Mouse (Mus musculus) heart, embryonic 15.5 days (tissue): ENCODE measurements around the gene Zfp513. TPM values are rescaled to one million over a fixed set of nuclear protein-coding genes. Genes with fewer than 3 reads are reported as not detected.

Experiments used
- ATAC-seq: fragments of 200-750 bp; cut with Nextera tagmentation; replicated peaks from 2 replicates; pipeline ENCODE4 v1.8.0; 2017; ENCODE audit warnings: low read depth, moderate TSS enrichment; ENCODE audit not compliant: insufficient number of reproducible peaks, insufficient read depth, low FRiP score
- H3K27ac ChIP-seq: fragments of 300-500 bp; sonication (generic); 2 replicates; pipeline ENCODE4 v1.5.1; 2015; ENCODE audit warnings: mild to moderate bottlenecking, inconsistent platforms
- H3K27me3 ChIP-seq: fragments of 300-500 bp; sonication (generic); 2 replicates; pipeline ENCODE4 v1.6.1; 2015; ENCODE audit warnings: inconsistent platforms
- H3K36me3 ChIP-seq: fragments of 300-500 bp; sonication (generic); 2 replicates; pipeline ENCODE4 v1.6.1; 2015; ENCODE audit warnings: mild to moderate bottlenecking, inconsistent platforms
- H3K4me1 ChIP-seq: fragments of 300-500 bp; sonication (generic); replicated peaks from 2 replicates; pipeline ENCODE4 v1.6.1; 2015; ENCODE audit warnings: inconsistent platforms
- H3K4me2 ChIP-seq: fragments of 300-500 bp; sonication (generic); 2 replicates; pipeline ENCODE4 v1.6.1; 2015; ENCODE audit warnings: inconsistent platforms, mild to moderate bottlenecking, moderate library complexity
- H3K4me3 ChIP-seq: fragments of 300-500 bp; sonication (generic); 2 replicates; pipeline ENCODE4 v1.5.1; 2015; ENCODE audit warnings: mild to moderate bottlenecking, inconsistent platforms
- H3K9ac ChIP-seq: fragments of 300-500 bp; sonication (generic); 2 replicates; pipeline ENCODE4 v1.6.1; 2015; ENCODE audit warnings: mild to moderate bottlenecking, inconsistent platforms
- H3K9me3 ChIP-seq: fragments of 300-500 bp; sonication (generic); replicated peaks from 2 replicates; pipeline ENCODE4 v1.6.1; 2016; ENCODE audit warnings: inconsistent platforms
- WGBS: fragments of 180-500 bp; shearing (Covaris S2); methylation state at CpG from one replicate; pipeline ENCODE4 v1.1.7; 2015; ENCODE audit warnings: mixed read lengths; 5-methylcytosine and 5-hydroxymethylcytosine counted together
- polyA plus RNA-seq: library from polyadenylated mRNA; unstranded; fragments of >200 nt; fragmentation: Nextera tagmentation; extraction: Ambion mirVana; gene quantifications from 2 replicates; pipeline ENCODE4 v1.2.1, GENCODE M21; 2015

Zfp513 gene
- polyA plus RNA-seq: 5.4 and 8.0 TPM in 2 replicates

GRCm38 (mm10) chr5:31201742-31202590 is at the start of gene Zfp513:
Gene Zfp513 (minus strand): TSS chr5:31202303.
- peak within 1 kb of the TSS; percentile 74 for H3K4me3 ChIP-seq
- H3K4me2 ChIP-seq: peak within 1 kb of the TSS; percentile 77
- no peaks in the 10 kb centered on the region; the same call in 1 of the 2 replicates for H3K9me3 ChIP-seq
- H3K36me3 ChIP-seq: peaks cover 74% of the 10 kb centered on the region
- no peaks in the 10 kb centered on the region for H3K27me3 ChIP-seq
- peak; percentile 97 for ATAC-seq
- peak within 1 kb of the TSS; percentile 82 for H3K9ac ChIP-seq
- under 1% methylated on average over 53 of the region's 53 CpGs for WGBS
- H3K27ac ChIP-seq: peak within 1 kb of the TSS; percentile 78
- peaks cover 25% of the 10 kb centered on the region for H3K4me1 ChIP-seq

DNA sequence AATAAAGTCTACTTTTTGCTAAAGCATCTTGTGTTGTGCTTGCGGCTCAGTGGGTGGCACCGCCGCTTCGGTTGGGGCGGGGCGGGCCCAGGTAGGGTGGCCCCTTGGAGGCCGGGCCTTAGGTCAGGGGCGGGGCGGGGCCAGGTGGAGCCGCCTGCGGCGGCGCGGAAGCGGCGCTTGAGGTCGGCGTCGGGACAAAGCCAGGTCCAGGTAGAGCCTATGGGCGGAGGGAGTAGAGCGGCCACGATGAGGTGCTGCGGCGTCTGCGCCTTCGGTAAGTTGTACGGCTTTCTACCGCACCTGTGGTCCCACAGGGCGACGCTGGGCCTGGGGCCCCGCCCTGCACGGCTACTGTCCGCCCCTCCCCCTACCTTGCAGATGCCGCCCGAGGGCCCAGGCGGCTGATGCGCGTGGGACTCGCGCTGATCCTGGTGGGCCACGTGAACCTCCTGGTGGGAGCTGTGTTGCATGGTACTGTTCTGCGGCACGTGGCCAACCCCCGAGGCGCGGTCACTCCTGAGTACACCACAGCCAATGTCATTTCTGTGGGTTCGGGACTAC is 49.5 kb upstream of the Zfp513 start, which contains the start of gene Krtcap3:
TSS of gene Krtcap3 (plus strand) at position 151 of the 561 bp plus-strand sequence.
- Histone ChIP-seq H3K9me3 (no peaks in the 10 kb centered on the region), H3K9ac (peak within 1 kb of the TSS; percentile 42; the same call in 1 of the 2 replicates), H3K27me3 (no peaks in the 10 kb centered on the region), H3K4me2 (peak within 1 kb of the TSS; percentile 65), H3K36me3 (peaks cover 43% of the 10 kb centered on the region), H3K4me1 (peaks cover 31% of the 10 kb centered on the region), H3K4me3 (peak within 1 kb of the TSS; percentile 38), H3K27ac (no peak within 1 kb of the TSS)
- 20% methylated on average over 47 of the region's 47 CpGs for WGBS
- peak; percentile 73 for ATAC-seq

DNA sequence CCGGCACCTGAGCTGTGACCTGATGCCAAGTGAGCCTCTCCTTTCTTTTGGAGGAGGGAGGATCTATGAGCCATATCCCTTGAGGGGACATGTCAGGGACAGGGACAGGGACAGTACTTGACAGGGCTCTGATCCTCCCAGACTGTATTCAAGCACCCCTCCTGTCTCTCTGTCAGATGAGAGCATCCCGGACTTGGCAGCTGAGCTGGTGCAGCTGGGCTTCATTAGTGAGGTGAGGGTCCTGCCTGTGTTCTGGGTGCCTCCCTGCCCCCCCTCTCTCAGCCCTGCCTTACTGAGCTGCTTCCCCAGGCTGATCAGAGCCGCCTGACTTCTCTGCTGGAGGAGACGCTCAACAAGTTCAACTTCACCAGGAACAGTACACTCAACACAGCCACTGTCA is 48.6 kb upstream of the Zfp513 start:
- H3K9me3 ChIP-seq: no peaks in the 10 kb centered on the region
- H3K4me2 ChIP-seq: no peak overlapping the region
- ATAC-seq: no peak
- no peaks in the 10 kb centered on the region for H3K27me3 ChIP-seq
- H3K36me3 ChIP-seq: peaks cover 49% of the 10 kb centered on the region
- peaks cover 31% of the 10 kb centered on the region for H3K4me1 ChIP-seq
- no peak overlapping the region for H3K9ac ChIP-seq
- no peak overlapping the region for H3K27ac ChIP-seq
- H3K4me3 ChIP-seq: no peak overlapping the region
- WGBS: 61% methylated on average over 4 of the region's 4 CpGs

GRCm38 (mm10) chr5:31242191-31242590 is 40.1 kb upstream of the Zfp513 start:
- Histone ChIP-seq H3K36me3 (peaks cover 30% of the 10 kb centered on the region), H3K9me3 (no peaks in the 10 kb centered on the region), H3K27me3 (no peaks in the 10 kb centered on the region), H3K27ac (peak overlapping the region; percentile 100), H3K4me1 (peaks cover 12% of the 10 kb centered on the region), H3K4me3 (peak overlapping the region; percentile 100), H3K9ac (peak overlapping the region; percentile 100), H3K4me2 (peak overlapping the region; percentile 88)
- no peak for ATAC-seq
- 21% methylated on average over 10 of the region's 10 CpGs for WGBS

DNA sequence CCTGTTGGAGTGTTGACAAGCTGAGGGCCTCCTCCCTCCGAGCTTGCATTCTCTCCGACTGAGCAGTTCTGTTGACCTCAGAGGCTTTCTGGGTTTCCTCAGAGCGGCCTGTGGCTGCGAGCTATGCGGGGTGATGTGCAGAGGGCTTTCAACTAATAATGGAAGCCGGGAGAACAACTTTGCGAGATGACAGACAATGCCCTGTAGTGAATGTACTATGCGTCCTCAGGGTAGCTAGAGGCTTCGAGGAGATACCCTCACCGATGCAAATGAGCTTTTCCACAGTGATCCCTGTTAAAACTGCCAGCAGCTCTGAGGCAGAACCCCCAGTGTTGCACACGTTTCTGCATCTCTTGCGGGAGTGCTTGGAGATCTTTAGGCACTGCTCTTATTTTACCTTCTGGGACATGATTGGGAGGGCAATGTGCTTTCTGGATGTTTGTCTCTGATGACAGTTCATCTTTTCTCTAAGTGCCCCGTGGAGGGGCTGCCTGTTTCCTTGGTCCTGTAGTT is 39.5 kb upstream of the Zfp513 start:
- Histone ChIP-seq H3K9me3 (no peaks in the 10 kb centered on the region), H3K4me1 (peaks cover 12% of the 10 kb centered on the region), H3K27me3 (no peaks in the 10 kb centered on the region), H3K4me3 (peak overlapping the region; percentile 100), H3K36me3 (peaks cover 30% of the 10 kb centered on the region), H3K27ac (peak overlapping the region; percentile 100), H3K4me2 (peak overlapping the region; percentile 88), H3K9ac (peak overlapping the region; percentile 100)
- no peak for ATAC-seq
- WGBS: 0% methylated on average over 13 of the region's 13 CpGs

DNA sequence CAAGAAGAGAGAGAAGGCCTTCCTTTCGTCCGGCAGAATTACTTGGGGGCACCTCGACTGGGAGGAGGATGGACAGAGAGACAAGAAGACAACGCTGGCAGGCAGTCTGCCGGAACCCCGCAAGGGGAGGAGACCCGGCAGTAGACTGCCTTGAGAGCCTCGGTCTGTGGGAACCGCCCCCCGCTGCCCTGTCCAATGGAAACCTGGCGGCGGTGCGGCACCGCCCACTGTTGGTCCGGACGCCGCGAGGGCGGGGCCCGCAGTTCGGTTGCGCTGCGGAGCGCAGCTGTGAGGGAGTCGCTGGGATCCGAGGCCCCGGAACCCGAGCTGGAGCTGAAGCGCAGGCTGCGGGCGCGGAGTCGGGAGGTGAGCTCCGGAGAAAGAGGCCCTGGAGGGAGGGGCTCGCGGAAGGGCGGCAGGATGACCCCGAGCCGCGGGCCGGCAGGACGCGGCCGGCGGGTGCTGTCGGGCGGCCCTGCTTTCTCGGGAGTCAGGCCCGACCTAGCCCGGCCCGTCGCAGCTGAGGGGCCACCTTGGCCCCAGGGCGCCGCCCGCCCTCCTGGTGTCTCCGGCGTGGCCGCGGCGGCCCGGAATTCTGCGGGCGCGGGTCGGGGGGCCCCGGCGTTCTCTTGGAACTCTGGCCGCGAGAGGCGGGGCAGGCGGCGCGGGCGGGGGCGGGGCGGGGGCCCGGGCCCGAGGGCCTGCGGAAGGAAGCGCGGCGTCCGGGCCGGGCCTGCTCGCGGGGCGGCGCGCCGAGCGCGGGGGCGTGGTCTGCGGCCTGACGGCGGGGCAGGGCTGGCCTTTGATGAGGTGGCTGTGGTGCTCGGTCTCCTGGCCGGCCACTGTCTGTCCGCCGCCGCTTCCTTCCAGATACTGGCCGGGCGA is 38.8 kb upstream of the Zfp513 start, which contains the start of the genes Nrbp1 and Gm9970:
TSS of gene Nrbp1 (plus strand) at position 228 of the 885 bp plus-strand sequence.
TSS of gene Gm9970 (minus strand) at position 596 of the 885 bp plus-strand sequence.
- peak within 1 kb of the TSS; percentile 100 for H3K4me3 ChIP-seq
- H3K9ac ChIP-seq: peak within 1 kb of the TSS; percentile 100
- 1% methylated on average over 102 of the region's 103 CpGs for WGBS
- H3K36me3 ChIP-seq: peaks cover 23% of the 10 kb centered on the region
- H3K4me2 ChIP-seq: peak within 1 kb of the TSS; percentile 88
- no peaks in the 10 kb centered on the region for H3K27me3 ChIP-seq
- peak; percentile 98 for ATAC-seq
- H3K9me3 ChIP-seq: no peaks in the 10 kb centered on the region
- peak within 1 kb of the TSS; percentile 100 for H3K27ac ChIP-seq
- H3K4me1 ChIP-seq: peaks cover 12% of the 10 kb centered on the region

DNA sequence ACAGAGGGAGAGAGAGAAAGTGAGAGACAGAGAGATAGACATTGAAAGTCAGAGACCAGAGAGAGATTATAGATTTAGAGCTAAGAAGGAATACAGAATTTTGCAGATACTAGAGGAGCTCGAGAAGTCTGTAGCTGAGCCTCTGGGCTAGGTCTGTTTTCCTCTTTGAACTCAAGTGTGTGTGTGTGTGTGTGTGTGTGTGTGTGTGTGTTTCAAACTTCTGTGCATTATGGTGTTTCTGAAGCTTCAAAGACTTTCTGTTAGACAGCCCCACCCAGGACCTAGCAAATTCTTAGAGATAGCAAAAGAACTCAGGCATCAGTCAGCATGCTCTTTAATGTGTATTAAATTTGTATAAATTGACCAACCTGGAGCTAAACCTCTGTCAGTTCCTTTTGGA is 24.5 kb upstream of the Zfp513 start:
- Histone ChIP-seq H3K9me3 (no peaks in the 10 kb centered on the region), H3K9ac (no peak overlapping the region), H3K27me3 (no peaks in the 10 kb centered on the region), H3K4me3 (no peak overlapping the region), H3K36me3 (no peaks in the 10 kb centered on the region), H3K4me2 (no peak overlapping the region), H3K4me1 (no peaks in the 10 kb centered on the region), H3K27ac (no peak overlapping the region)
- 68% methylated on average over 1 of the region's 1 CpGs for WGBS
- no peak for ATAC-seq

DNA sequence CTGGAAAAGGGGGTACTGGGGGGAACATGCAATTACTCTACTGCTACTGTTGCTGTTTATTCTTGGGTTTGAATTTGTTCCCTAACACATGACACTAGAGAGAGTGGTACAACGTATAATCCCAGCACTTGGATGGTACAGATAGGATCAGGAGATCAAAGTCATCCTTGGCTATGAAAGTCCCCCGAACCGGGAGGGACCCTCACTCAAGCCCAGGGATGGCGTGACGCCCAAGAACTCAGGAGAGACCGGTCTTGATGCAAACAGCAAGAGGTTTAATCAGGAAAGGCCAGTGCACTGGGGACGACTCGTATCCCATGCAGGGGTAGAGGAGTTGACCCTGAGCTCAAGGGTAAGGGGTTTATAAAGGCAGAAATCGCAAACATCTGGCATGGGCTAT is 20.6 kb upstream of the Zfp513 start:
- H3K4me2 ChIP-seq: no peak overlapping the region
- ATAC-seq: no peak
- no peak overlapping the region for H3K4me3 ChIP-seq
- peaks cover 17% of the 10 kb centered on the region for H3K4me1 ChIP-seq
- no peaks in the 10 kb centered on the region for H3K36me3 ChIP-seq
- no peak overlapping the region for H3K9ac ChIP-seq
- WGBS: 88% methylated on average over 9 of the region's 9 CpGs
- H3K27me3 ChIP-seq: no peaks in the 10 kb centered on the region
- H3K9me3 ChIP-seq: no peaks in the 10 kb centered on the region
- H3K27ac ChIP-seq: no peak overlapping the region

- Histone ChIP-seq H3K4me2 (peak overlapping the region; percentile 80), H3K4me3 (peak overlapping the region; percentile 97), H3K4me1 (peaks cover 17% of the 10 kb centered on the region), H3K9me3 (no peaks in the 10 kb centered on the region), H3K9ac (peak overlapping the region; percentile 96), H3K36me3 (no peaks in the 10 kb centered on the region), H3K27ac (peak overlapping the region; percentile 85), H3K27me3 (no peaks in the 10 kb centered on the region)
- no peak for ATAC-seq
- WGBS: 18% methylated on average over 11 of the region's 11 CpGs
Measured at GRCm38 (mm10) chr5:31221304-31221945, 19.3 kb upstream of the Zfp513 start.

DNA sequence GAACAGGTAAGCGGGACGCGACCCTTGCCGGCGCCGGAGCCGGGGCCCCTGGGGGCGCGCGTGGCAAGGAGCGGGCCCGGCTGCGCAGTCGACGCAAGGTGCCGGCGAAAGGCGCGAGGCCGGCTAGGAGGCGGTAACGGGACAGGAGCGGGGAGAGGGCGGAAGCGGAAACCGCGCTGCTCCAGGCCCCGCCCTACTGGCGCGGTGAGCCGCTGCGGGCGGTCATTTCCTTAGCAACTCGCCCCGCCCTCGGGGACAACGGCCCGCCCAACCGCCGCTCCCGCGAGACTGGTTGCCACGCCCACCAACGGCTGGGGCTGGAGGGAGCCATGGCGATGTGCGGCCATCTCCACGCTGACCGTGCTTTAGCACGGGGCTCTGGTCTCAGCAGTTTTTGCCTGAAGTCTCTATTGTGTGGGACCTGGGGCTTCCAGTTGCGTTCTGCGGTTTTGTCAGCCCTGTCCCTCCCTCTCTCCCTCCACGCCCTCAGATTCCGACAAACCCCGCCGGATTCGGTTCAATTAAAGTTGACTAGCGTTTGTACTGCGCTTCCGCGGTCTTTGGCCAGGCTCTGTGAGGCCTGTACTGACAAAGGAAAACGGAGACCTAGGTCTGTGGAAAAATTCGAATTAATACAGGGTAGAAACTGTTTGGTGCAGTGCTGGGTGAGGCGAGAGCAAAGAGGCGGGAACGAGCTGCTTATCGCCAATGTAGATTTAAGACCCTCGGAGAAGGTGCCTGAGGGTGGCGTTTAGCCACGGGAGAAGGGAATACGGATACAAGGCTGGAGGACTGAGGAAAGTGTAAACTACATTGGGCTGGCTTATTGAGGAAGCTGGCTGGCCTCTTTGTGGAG is 18.6 kb upstream of the Zfp513 start, which contains the start of gene Ppm1g:
TSS of gene Ppm1g (minus strand) at position 240 of the 856 bp plus-strand sequence.
- WGBS: under 1% methylated on average over 70 of the region's 70 CpGs
- H3K4me2 ChIP-seq: peak within 1 kb of the TSS; percentile 80
- no peaks in the 10 kb centered on the region for H3K9me3 ChIP-seq
- peak within 1 kb of the TSS; percentile 93 for H3K27ac ChIP-seq
- peak within 1 kb of the TSS; percentile 97 for H3K4me3 ChIP-seq
- peak within 1 kb of the TSS; percentile 96 for H3K9ac ChIP-seq
- H3K36me3 ChIP-seq: no peaks in the 10 kb centered on the region
- H3K4me1 ChIP-seq: peaks cover 17% of the 10 kb centered on the region
- no peaks in the 10 kb centered on the region for H3K27me3 ChIP-seq
- ATAC-seq: peak; percentile 97
